Mouse (Mus musculus) adrenal gland, postnatal 36 days (tissue): ENCODE data around the gene Tsga10. TPM values are rescaled to one million over a fixed set of nuclear protein-coding genes. Genes with fewer than 3 reads are reported as not detected.
"Not testable (repeated sequence)": the region's sequence is repeated elsewhere in the genome, so short reads cannot be mapped to it uniquely, and the experiment has no call there.

Source experiments
- DNase-seq, 2 experiments: peaks; one replicate each; pipeline ENCODE4 v3.0.0; 2021; ENCODE audit warnings: mixed read lengths in 1 of 2
- total RNA-seq, 2 experiments: library from RNA; stranded (reverse); gene quantifications; 2 replicates each; pipeline ENCODE4 v1.2.3; 2021

Tsga10 gene
- total RNA-seq, 2 experiments from 2014 or later: 5.1 to 5.2 TPM

DNA sequence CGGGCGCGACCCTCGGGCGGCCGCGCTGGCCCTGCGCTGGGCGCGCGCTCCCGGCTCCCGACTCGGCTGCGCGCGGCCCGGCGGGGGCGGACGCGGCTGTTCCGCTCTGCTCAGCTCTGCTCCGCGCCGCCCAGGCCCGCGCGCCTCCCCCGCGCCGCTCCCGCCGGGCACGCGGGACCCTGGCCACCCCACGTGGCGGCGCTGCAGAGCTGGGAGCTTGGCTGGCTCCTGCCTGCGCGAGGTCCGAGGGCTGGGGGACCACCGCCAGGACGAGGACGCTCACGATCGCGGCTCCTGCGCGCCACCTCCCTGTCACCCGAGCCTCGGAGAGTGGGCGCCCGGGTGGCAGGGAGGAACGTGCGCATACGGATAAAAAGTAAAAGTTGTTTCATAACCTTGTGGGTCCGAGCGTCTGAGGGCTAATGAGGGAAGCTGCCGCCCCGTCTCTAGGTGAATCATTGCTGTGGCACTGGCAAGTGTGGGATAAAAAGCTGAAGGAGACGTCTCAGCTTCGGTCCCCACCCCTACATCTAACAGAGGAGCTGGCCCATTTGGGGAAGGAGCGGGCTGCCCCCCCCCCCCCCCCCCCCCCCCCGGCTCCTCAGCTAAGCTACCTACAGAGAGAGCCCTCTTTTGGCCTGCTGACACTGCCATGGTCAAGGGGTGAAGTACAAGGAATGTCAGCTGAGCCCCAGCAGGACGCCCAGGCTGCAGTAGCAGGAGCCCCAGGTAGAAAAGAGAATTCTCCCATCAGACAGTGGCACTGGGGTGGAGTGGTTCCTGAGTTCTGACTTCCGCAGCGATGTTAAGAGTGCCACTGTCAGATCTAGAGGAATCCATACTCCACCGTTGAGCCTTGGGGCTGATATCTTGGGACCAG is 146.2 kb downstream of the Tsga10 start, which contains the start of gene 2010300C02Rik:
Gene 2010300C02Rik (minus strand): TSS at position 325 of the 880 bp plus-strand sequence.
- peak; percentile 77 to 79 for DNase-seq

- no peak for DNase-seq
These were observed 147.1 kb downstream of the Tsga10 start for GRCm38 (mm10) chr1:37719030-37719723.

- DNase-seq: no peak
These were observed 147.7 kb downstream of the Tsga10 start for GRCm38 (mm10) chr1:37718516-37718915.

- no peak for DNase-seq
These were observed 148.6 kb downstream of the Tsga10 start for GRCm38 (mm10) chr1:37717415-37718195.

GRCm38 (mm10) chr1:37712357-37712737 is 153.9 kb downstream of the Tsga10 start:
- DNase-seq: not testable (repeated sequence)

DNA sequence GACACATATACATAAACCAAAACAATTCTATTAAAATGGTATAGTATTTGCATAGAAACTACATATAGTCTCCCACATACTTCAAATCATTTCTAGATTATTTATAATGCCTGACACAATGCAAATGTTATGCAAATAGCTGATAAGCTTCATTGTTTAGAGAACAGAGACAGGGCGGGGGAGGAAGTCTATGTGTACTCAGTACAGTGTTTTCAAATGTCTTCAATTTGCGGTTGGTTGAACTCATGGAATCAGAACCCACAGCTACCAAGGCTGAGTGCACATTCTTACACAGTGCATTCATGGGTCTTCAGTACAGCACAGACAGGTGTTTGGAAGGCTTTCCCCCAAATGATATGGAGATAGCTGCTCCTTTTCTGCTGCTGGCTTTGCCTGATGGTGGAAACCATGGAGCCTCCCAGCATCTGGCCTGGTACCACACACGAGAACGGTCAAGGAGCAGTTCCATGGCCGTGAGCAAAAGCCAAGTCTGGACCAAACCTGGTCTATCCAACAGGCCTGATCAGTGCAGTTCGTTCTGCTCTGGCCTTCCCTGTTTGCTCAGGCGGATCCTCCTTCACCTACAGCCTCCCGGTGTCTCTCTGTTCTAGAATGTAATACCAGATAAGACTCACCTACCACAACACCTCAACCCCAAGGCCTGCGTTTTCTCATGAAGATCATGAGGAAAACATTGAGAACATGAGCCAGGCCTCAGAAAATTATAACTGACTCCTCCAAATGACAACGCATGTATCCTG is 154.5 kb downstream of the Tsga10 start:
- no peak for DNase-seq

GRCm38 (mm10) chr1:37711082-37711481 is 155.1 kb downstream of the Tsga10 start:
- DNase-seq: no peak

GRCm38 (mm10) chr1:37709736-37710135 is 156.5 kb downstream of the Tsga10 start:
- DNase-seq: no peak

- DNase-seq: no peak
These were observed 157.8 kb downstream of the Tsga10 start for GRCm38 (mm10) chr1:37708270-37708955.

Other genes with a start within 250 kb of the Tsga10 start
- 1 to 10 TPM; 2.3 to 2.4 TPM for gene 2010300C02Rik, start 146.3 kb downstream of the Tsga10 start, total RNA-seq
- 10 to 100 TPM; 10.4 to 13.8 TPM for gene Lipt1, start 5.3 kb upstream of the Tsga10 start, total RNA-seq
- 10 to 100 TPM; 11.2 to 12.8 TPM for gene Mitd1, start 24.0 kb upstream of the Tsga10 start, total RNA-seq
- gene Mrpl30, start 24.0 kb upstream of the Tsga10 start, total RNA-seq: 100 to 1,000 TPM; 211 to 224 TPM
- not detected for gene Lyg2, start 50.1 kb upstream of the Tsga10 start, total RNA-seq
- not detected for gene Lyg1, start 91.3 kb upstream of the Tsga10 start, total RNA-seq
- gene Txndc9, start 131.5 kb upstream of the Tsga10 start, total RNA-seq: 10 to 100 TPM; 78.2 to 83.3 TPM
- 10 to 100 TPM; 41.6 to 46.9 TPM for gene Eif5b, start 131.6 kb upstream of the Tsga10 start, total RNA-seq